Mouse (Mus musculus) adrenal gland, postnatal 14 days (tissue): Measurements from ENCODE around the gene Pold3. TPM values are rescaled to one million over a fixed set of nuclear protein-coding genes. Genes with fewer than 3 reads are reported as not detected.
A peak's percentile ranks its signal among the peaks of the same experiment; 100 is the strongest.
"Not testable (repeated sequence)": the region's sequence is repeated elsewhere in the genome, so short reads cannot be mapped to it uniquely, and the experiment has no call there.

Source experiments
- DNase-seq: peaks from one replicate; pipeline ENCODE4 v3.0.0; 2021; ENCODE audit warnings: mixed read lengths
- total RNA-seq: library from RNA; stranded (reverse); gene quantifications from 2 replicates; pipeline ENCODE4 v1.2.3, GENCODE M21; 2021

Pold3 gene
- total RNA-seq, 1 experiment from 2014 or later = 22.5 TPM

GRCm38 (mm10) chr7:100111506-100111905 is 9.9 kb downstream of the Pold3 start:
- no peak for DNase-seq

- DNase-seq = peak; percentile 11
These were observed 13.0 kb downstream of the Pold3 start for GRCm38 (mm10) chr7:100108341-100108740.

- DNase-seq = no peak
These were observed 16.7 kb downstream of the Pold3 start for GRCm38 (mm10) chr7:100104677-100105076.

- DNase-seq = peak; percentile 9
These were observed 21.3 kb downstream of the Pold3 start for GRCm38 (mm10) chr7:100100031-100100595.

- DNase-seq = peak; percentile 34
These were observed 34.5 kb downstream of the Pold3 start for GRCm38 (mm10) chr7:100086891-100087290.

- DNase-seq = no peak
These were observed 35.1 kb downstream of the Pold3 start for GRCm38 (mm10) chr7:100086159-100086755.

GRCm38 (mm10) chr7:100083812-100084211 is 37.6 kb downstream of the Pold3 start:
- DNase-seq = no peak

- no peak for DNase-seq
These were observed 38.5 kb downstream of the Pold3 start for GRCm38 (mm10) chr7:100082836-100083235.

- DNase-seq = no peak
These were observed 41.1 kb downstream of the Pold3 start for GRCm38 (mm10) chr7:100080087-100080781.

GRCm38 (mm10) chr7:100077071-100077470 is 44.3 kb downstream of the Pold3 start:
- DNase-seq = no peak

- no peak for DNase-seq
These were observed 45.1 kb downstream of the Pold3 start for GRCm38 (mm10) chr7:100076296-100076695.

GRCm38 (mm10) chr7:100073959-100074358 is 47.4 kb downstream of the Pold3 start:
- no peak for DNase-seq

- DNase-seq = not testable (repeated sequence)
These were observed 68.4 kb downstream of the Pold3 start for GRCm38 (mm10) chr7:100052991-100053390.

GRCm38 (mm10) chr7:100051904-100052303 is 69.5 kb downstream of the Pold3 start:
- DNase-seq = peak; percentile 72

GRCm38 (mm10) chr7:100046486-100046885 is 74.9 kb downstream of the Pold3 start:
- peak; percentile 64 for DNase-seq

GRCm38 (mm10) chr7:100043605-100044031 is 77.7 kb downstream of the Pold3 start:
- no peak for DNase-seq

GRCm38 (mm10) chr7:100043096-100043495 is 78.3 kb downstream of the Pold3 start:
- DNase-seq = no peak

GRCm38 (mm10) chr7:100042120-100042519 is 79.2 kb downstream of the Pold3 start:
- no peak for DNase-seq

GRCm38 (mm10) chr7:100036495-100036894 is 84.9 kb downstream of the Pold3 start:
- DNase-seq = no peak

- no peak for DNase-seq
These were observed 85.3 kb downstream of the Pold3 start for GRCm38 (mm10) chr7:100036050-100036449.

- peak; percentile 34 for DNase-seq
These were observed 86.4 kb downstream of the Pold3 start for GRCm38 (mm10) chr7:100034815-100035463.

GRCm38 (mm10) chr7:100033672-100034071 is 87.7 kb downstream of the Pold3 start:
- DNase-seq = no peak
